Mouse (Mus musculus) myocyte (in vitro differentiated cells): ENCODE results near the gene Acox2. TPM values are rescaled to one million over a fixed set of nuclear protein-coding genes. Genes with fewer than 3 reads are reported as not detected.

Source experiments
- H3K27me3 ChIP-seq: one replicate; pipeline ENCODE4 v1.6.1; 2011; ENCODE audit not compliant: control insufficient read depth, insufficient read depth, insufficient read length
- H3K36me3 ChIP-seq: one replicate; pipeline ENCODE4 v1.6.1; 2011; ENCODE audit not compliant: control insufficient read depth, insufficient read depth
- H3K4me2 ChIP-seq: one replicate; pipeline ENCODE4 v1.6.1; 2011; ENCODE audit warnings: low read depth, control low read depth
- H3K4me3 ChIP-seq: one replicate; pipeline ENCODE4 v1.5.1; 2011; ENCODE audit warnings: mild to moderate bottlenecking, control low read depth, moderate library complexity
- H3K79me2 ChIP-seq: one replicate; pipeline ENCODE4 v1.6.1; 2011; ENCODE audit not compliant: control insufficient read depth, insufficient read depth
- H3ac ChIP-seq: one replicate; pipeline ENCODE4 v1.6.1; 2011; ENCODE audit not compliant: control insufficient read depth, insufficient read length
- CEBPB ChIP-seq: IDR thresholded peaks from 2 replicates; pipeline ENCODE4 v1.6.1; 2011; ENCODE audit warnings: mild to moderate bottlenecking, moderate library complexity; ENCODE audit not compliant: poor library complexity, insufficient read depth, severe bottlenecking
- E2F4 ChIP-seq: IDR thresholded peaks from one replicate; pipeline ENCODE4 v1.6.1; 2011; ENCODE audit warnings: mild to moderate bottlenecking, control low read depth, moderate library complexity; ENCODE audit not compliant: insufficient read depth
- MAX ChIP-seq: IDR thresholded peaks from one replicate; pipeline ENCODE4 v1.6.1; 2011; ENCODE audit warnings: low read depth, mild to moderate bottlenecking, control low read depth
- MYOD1 ChIP-seq, 3 experiments: IDR thresholded peaks; one replicate each; pipeline ENCODE4 v1.6.1; 2011; ENCODE audit warnings: control low read depth in 2 of 3, low read depth in 2 of 3, mild to moderate bottlenecking in 2 of 3, moderate library complexity in 1 of 3; ENCODE audit not compliant: insufficient read length in 2 of 3, control insufficient read depth in 1 of 3
- MYOG ChIP-seq, 3 experiments: IDR thresholded peaks; one replicate each; pipeline ENCODE4 v1.6.1; 2011; ENCODE audit warnings: control low read depth in 2 of 3, low read depth in 2 of 3, mild to moderate bottlenecking in 2 of 3; ENCODE audit not compliant: insufficient read length in 2 of 3, control insufficient read depth in 1 of 3, insufficient read depth in 1 of 3
- POLR2A ChIP-seq: IDR thresholded peaks from one replicate; pipeline ENCODE4 v1.6.1; 2011; ENCODE audit warnings: low read depth, mild to moderate bottlenecking, control low read depth, moderate library complexity; ENCODE audit not compliant: insufficient read length
- POLR2AphosphoS2 ChIP-seq: IDR thresholded peaks from one replicate; pipeline ENCODE4 v1.6.1; 2011; ENCODE audit warnings: low read depth, control low read depth; ENCODE audit not compliant: insufficient read length
- REST ChIP-seq: IDR thresholded peaks from one replicate; pipeline ENCODE4 v1.6.1; 2011; ENCODE audit warnings: mild to moderate bottlenecking, control low read depth, moderate library complexity; ENCODE audit not compliant: insufficient read depth, insufficient read length
- SRF ChIP-seq: IDR thresholded peaks from one replicate; pipeline ENCODE4 v1.6.1; 2011; ENCODE audit warnings: low read depth; ENCODE audit not compliant: control insufficient read depth, insufficient read length
- TCF12 ChIP-seq: IDR thresholded peaks from one replicate; pipeline ENCODE4 v1.6.1; 2011; ENCODE audit warnings: mild to moderate bottlenecking, control low read depth; ENCODE audit not compliant: poor library complexity, insufficient read depth, severe bottlenecking
- TCF3 ChIP-seq: IDR thresholded peaks from one replicate; pipeline ENCODE4 v1.6.1; 2011; ENCODE audit warnings: low read depth, control low read depth; ENCODE audit not compliant: insufficient read length
- USF1 ChIP-seq: IDR thresholded peaks from one replicate; pipeline ENCODE4 v1.6.1; 2011; ENCODE audit warnings: low read depth, mild to moderate bottlenecking, control low read depth, moderate library complexity
- polyA plus RNA-seq: library from polyadenylated mRNA; unstranded; fragments of >200 nt; fragmentation: generic; extraction: Trizol; gene quantifications from one replicate; pipeline ENCODE4 v1.2.1, GENCODE M21; 2012; ENCODE audit warnings: missing spikeins

Gene Acox2
- polyA plus RNA-seq, 1 experiment = 2.1 TPM

DNA sequence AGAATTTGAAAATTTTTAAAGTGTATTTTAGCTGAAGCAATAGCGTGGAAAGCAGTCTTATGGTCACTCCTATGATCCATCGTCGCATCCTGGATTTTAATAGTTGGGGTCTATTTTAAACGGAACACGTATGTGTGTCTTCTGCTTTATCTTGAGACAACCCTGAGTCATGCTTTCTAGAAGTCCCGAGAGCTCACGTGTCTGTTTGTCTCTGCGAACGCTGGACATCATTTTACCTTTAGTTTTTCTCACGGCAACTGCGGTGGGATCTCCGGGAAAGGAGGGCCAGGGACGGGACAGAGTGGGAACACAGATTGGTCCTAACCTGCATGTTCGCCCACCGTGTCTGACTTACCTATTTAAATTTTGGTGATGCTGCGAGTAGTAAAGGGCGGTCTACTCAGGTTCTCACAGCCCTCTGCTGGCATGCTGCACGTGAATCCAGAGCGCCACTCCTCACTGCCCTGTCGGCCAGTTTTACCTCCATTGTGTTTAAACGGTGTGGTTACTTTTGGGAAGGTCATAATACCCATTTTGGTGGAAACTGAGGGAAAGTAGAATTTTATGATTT is 43.9 kb downstream of the Acox2 start:
- Histone ChIP-seq H3ac (peak overlapping the region; percentile 92), H3K4me3 (peak overlapping the region; percentile 44), H3K79me2 (no peaks in the 10 kb centered on the region), H3K27me3 (no peaks in the 10 kb centered on the region), H3K4me2 (peak overlapping the region; percentile 97), H3K36me3 (no peaks in the 10 kb centered on the region)
- TF ChIP-seq MAX (no peak), TCF3 (no peak), MYOG (IDR thresholded peaks at IDR 0.05; ENCODE audit: control insufficient read depth in 1 of 3, insufficient read depth in 1 of 3, insufficient read length in 2 of 3, low read depth in 2 of 3) (no peak), E2F4 (no peak), CEBPB (no peak), USF1 (no peak), POLR2AphosphoS2 (no peak), MYOD1 (IDR thresholded peaks at IDR 0.05; ENCODE audit: control insufficient read depth in 1 of 3, insufficient read length in 2 of 3, low read depth in 2 of 3) (no peak), REST (no peak), POLR2A (no peak), SRF (no peak), TCF12 (no peak)

DNA sequence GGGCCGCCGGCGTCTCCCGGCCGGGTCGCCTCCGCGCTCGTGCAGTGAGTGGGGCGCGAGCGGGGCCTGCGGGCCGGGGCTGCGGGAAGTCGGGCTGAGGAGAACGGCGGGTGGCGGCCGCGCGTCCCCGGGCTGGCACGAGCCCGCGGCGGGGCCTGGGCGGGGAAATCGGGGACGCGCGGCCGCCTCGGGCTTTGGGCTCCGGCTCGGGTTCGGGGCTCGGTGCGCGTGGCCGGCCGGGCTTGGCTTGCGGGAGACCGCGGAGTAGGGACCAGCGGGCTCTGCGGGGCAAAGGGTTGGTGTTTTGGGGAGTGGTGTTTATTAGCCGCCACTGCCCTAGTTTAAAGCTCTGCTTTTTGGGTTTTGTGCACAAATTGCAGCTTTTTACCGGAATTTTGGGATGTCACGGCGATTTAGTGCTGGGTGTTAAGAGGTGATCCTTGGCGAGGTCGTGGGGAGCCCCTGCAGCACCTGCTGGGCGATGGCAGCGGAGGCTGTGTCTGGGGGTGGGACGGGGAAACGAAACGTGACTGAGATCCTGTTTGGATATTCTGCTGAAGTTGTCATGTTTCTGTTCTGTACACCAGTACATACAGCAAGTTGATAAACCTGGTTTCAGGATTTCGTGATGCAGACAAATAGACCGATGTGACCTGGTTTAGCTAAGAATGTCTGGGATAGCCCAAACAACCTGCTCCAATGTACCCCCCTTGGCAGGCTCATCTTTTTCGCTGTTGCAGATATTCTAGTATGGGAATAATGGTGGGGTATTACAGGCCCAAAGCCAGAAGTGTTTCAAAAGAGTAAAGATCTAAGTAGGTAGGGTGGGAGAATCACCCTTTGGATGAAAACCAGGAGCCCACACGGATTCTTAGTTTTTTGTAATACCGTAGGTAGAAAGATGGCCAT is 44.6 kb downstream of the Acox2 start:
- no peaks in the 10 kb centered on the region for H3K36me3 ChIP-seq
- H3ac ChIP-seq = peak overlapping the region; percentile 92
- TF ChIP-seq CEBPB (no peak), MYOG (IDR thresholded peaks at IDR 0.05; ENCODE audit: control insufficient read depth in 1 of 3, insufficient read depth in 1 of 3, insufficient read length in 2 of 3, low read depth in 2 of 3) (peak in 1 of 3 experiments; percentile 9), SRF (no peak), MYOD1 (IDR thresholded peaks at IDR 0.05; ENCODE audit: control insufficient read depth in 1 of 3, insufficient read length in 2 of 3, low read depth in 2 of 3) (peak in 1 of 3 experiments; percentile 8), REST (no peak), POLR2A (peak; percentile 57)
- H3K4me2 ChIP-seq = peak overlapping the region; percentile 97
- no peaks in the 10 kb centered on the region for H3K79me2 ChIP-seq
- H3K4me3 ChIP-seq = peak overlapping the region; percentile 44
- no peaks in the 10 kb centered on the region for H3K27me3 ChIP-seq

DNA sequence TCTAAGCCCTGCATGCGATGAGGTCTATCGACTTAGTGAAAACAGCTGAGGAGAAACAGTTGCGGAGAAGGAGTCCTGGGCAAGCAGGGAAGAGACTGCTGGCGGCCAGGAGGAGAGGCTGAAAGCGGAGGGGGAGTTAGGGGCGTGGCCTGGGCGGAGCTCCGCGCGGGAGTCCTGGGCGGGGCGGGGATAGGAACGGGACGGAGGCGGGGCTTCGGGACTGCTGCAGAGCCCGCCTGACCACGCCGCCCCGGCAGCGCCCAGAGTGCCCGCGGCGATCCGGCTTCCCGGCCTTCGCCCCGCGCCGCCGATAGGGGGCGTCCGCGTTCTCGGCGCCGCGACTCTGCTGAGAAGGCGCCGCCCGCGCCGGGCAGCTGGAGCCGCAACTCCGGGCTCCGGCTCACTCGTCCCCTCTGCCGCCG is 45.3 kb downstream of the Acox2 start, which contains the start of gene Kctd6:
TSS of gene Kctd6 (plus strand) at position 338 of the 422 bp plus-strand sequence.
- TF ChIP-seq MYOG (IDR thresholded peaks at IDR 0.05; ENCODE audit: control insufficient read depth in 1 of 3, insufficient read depth in 1 of 3, insufficient read length in 2 of 3, low read depth in 2 of 3) (no peak), POLR2A (peak; percentile 40), MAX (no peak), TCF3 (no peak), SRF (no peak), REST (no peak), TCF12 (no peak), MYOD1 (IDR thresholded peaks at IDR 0.05; ENCODE audit: control insufficient read depth in 1 of 3, insufficient read length in 2 of 3, low read depth in 2 of 3) (peak in 1 of 3 experiments; percentile 42), USF1 (no peak), CEBPB (no peak), POLR2AphosphoS2 (no peak), E2F4 (peak; percentile 4)
- Histone ChIP-seq H3K4me3 (peak within 1 kb of the TSS; percentile 44), H3K27me3 (no peaks in the 10 kb centered on the region), H3K79me2 (no peaks in the 10 kb centered on the region), H3ac (peak within 1 kb of the TSS; percentile 92), H3K4me2 (peak within 1 kb of the TSS; percentile 97), H3K36me3 (no peaks in the 10 kb centered on the region)

DNA sequence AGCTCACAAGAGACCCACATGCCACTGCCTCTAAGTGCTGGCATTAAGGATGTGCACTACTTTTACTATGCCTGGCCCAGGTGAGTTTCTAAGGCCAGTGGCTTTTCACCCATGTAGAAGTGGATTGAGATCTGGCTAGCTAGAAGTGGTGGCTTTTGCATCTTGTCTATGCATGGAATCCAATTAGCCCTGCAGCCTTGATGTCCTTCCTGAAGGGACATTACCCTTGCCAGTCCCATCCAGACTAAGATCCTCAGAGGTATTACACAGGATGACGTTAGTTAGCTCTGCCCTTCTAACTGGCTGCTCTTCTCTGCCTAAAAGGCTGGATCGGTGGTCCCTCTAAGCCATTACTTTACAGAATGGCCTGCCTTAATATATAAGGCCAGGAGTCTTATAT is 46.2 kb downstream of the Acox2 start:
- H3K79me2 ChIP-seq = no peaks in the 10 kb centered on the region
- no peak for TF ChIP-seq MYOD1 (IDR thresholded peaks at IDR 0.05; ENCODE audit: control insufficient read depth in 1 of 3, insufficient read length in 2 of 3, low read depth in 2 of 3)
- TF ChIP-seq SRF = no peak
- no peak for TF ChIP-seq CEBPB
- no peak for TF ChIP-seq MYOG (IDR thresholded peaks at IDR 0.05; ENCODE audit: control insufficient read depth in 1 of 3, insufficient read depth in 1 of 3, insufficient read length in 2 of 3, low read depth in 2 of 3)
- no peak for TF ChIP-seq TCF3
- no peak for TF ChIP-seq MAX
- no peak for TF ChIP-seq E2F4
- no peak for TF ChIP-seq REST
- TF ChIP-seq POLR2AphosphoS2 = no peak
- no peaks in the 10 kb centered on the region for H3K36me3 ChIP-seq
- no peak overlapping the region for H3K4me2 ChIP-seq
- no peak overlapping the region for H3ac ChIP-seq
- peak overlapping the region; percentile 44 for H3K4me3 ChIP-seq
- H3K27me3 ChIP-seq = no peaks in the 10 kb centered on the region
